Mouse (Mus musculus): Measurements from ENCODE around the gene Dazap2. TPM values are rescaled to one million over a fixed set of nuclear protein-coding genes. Genes with fewer than 3 reads are reported as not detected.
"Not testable (repeated sequence)": the region's sequence is repeated elsewhere in the genome, so short reads cannot be mapped to it uniquely, and the experiment has no call there.

The Dazap2 gene
- polyA plus RNA-seq, 1 experiment: 1,115 TPM

- Histone ChIP-seq H3K36me3 (ENCODE audit: control insufficient read depth, insufficient read depth, low read length) (peaks cover 16% of the 10 kb centered on the region), H3K27ac (ENCODE audit: control insufficient read depth, insufficient read depth, low read length) (peak overlapping the region; percentile 49), H3K4me3 (ENCODE audit: control insufficient read depth, insufficient read depth, low read length) (peak overlapping the region; percentile 66), H3K4me1 (replicated peaks; ENCODE audit: control insufficient read depth, insufficient read depth, low read length) (peaks cover 18% of the 10 kb centered on the region), H3K27me3 (ENCODE audit: control insufficient read depth, insufficient read depth, low read length) (no peaks in the 10 kb centered on the region)
- no peak for TF ChIP-seq POLR2A (IDR thresholded peaks at IDR 0.05; ENCODE audit: control insufficient read depth, extremely low read depth, insufficient read depth, low read length, poor library complexity)
- TF ChIP-seq CTCF (IDR thresholded peaks at IDR 0.05; ENCODE audit: borderline replicate concordance, control insufficient read depth, extremely low read depth, insufficient read depth, low read length, poor library complexity): no peak
- 21% methylated on average over 43 of the region's 43 CpGs for WGBS
- no peak for DNase-seq
Measured at GRCm38 (mm10) chr15:100614218-100614995, 742 bp upstream of the Dazap2 start.

- peak overlapping the region; percentile 55; the same call in 1 of the 2 replicates for H3K27ac ChIP-seq (ENCODE audit: control insufficient read depth, insufficient read depth, low read length)
- peaks cover 19% of the 10 kb centered on the region for H3K36me3 ChIP-seq (ENCODE audit: control insufficient read depth, insufficient read depth, low read length)
- H3K27me3 ChIP-seq (ENCODE audit: control insufficient read depth, insufficient read depth, low read length): no peaks in the 10 kb centered on the region
- peak overlapping the region; percentile 61 for H3K4me3 ChIP-seq (ENCODE audit: control insufficient read depth, insufficient read depth, low read length)
- TF ChIP-seq CTCF (IDR thresholded peaks at IDR 0.05; ENCODE audit: borderline replicate concordance, control insufficient read depth, extremely low read depth, insufficient read depth, low read length, poor library complexity) (no peak), POLR2A (IDR thresholded peaks at IDR 0.05; ENCODE audit: control insufficient read depth, extremely low read depth, insufficient read depth, low read length, poor library complexity) (peak; percentile 47; the same call in 1 of the 2 replicates)
- DNase-seq: peak; percentile 82
- under 1% methylated on average over 42 of the region's 43 CpGs for WGBS
- H3K4me1 ChIP-seq (replicated peaks; ENCODE audit: control insufficient read depth, insufficient read depth, low read length): peaks cover 18% of the 10 kb centered on the region
Measured at GRCm38 (mm10) chr15:100615825-100616220, 674 bp downstream of the Dazap2 start.

GRCm38 (mm10) chr15:100616221-100616620 is 1.1 kb downstream of the Dazap2 start:
- Histone ChIP-seq H3K27me3 (ENCODE audit: control insufficient read depth, insufficient read depth, low read length) (no peaks in the 10 kb centered on the region), H3K4me1 (replicated peaks; ENCODE audit: control insufficient read depth, insufficient read depth, low read length) (peaks cover 18% of the 10 kb centered on the region), H3K4me3 (ENCODE audit: control insufficient read depth, insufficient read depth, low read length) (peak overlapping the region; percentile 61), H3K27ac (ENCODE audit: control insufficient read depth, insufficient read depth, low read length) (peak overlapping the region; percentile 25; the same call in 1 of the 2 replicates), H3K36me3 (ENCODE audit: control insufficient read depth, insufficient read depth, low read length) (peaks cover 21% of the 10 kb centered on the region)
- TF ChIP-seq POLR2A (IDR thresholded peaks at IDR 0.05; ENCODE audit: control insufficient read depth, extremely low read depth, insufficient read depth, low read length, poor library complexity) (no peak), CTCF (IDR thresholded peaks at IDR 0.05; ENCODE audit: borderline replicate concordance, control insufficient read depth, extremely low read depth, insufficient read depth, low read length, poor library complexity) (no peak)
- no peak for DNase-seq
- 1% methylated on average over 19 of the region's 19 CpGs for WGBS

- no peak for DNase-seq
- Histone ChIP-seq H3K4me3 (ENCODE audit: control insufficient read depth, insufficient read depth, low read length) (no peak overlapping the region), H3K27me3 (ENCODE audit: control insufficient read depth, insufficient read depth, low read length) (no peaks in the 10 kb centered on the region), H3K36me3 (ENCODE audit: control insufficient read depth, insufficient read depth, low read length) (peaks cover 21% of the 10 kb centered on the region), H3K4me1 (replicated peaks; ENCODE audit: control insufficient read depth, insufficient read depth, low read length) (peaks cover 24% of the 10 kb centered on the region), H3K27ac (ENCODE audit: control insufficient read depth, insufficient read depth, low read length) (no peak overlapping the region)
- TF ChIP-seq POLR2A (IDR thresholded peaks at IDR 0.05; ENCODE audit: control insufficient read depth, extremely low read depth, insufficient read depth, low read length, poor library complexity) (no peak), CTCF (IDR thresholded peaks at IDR 0.05; ENCODE audit: borderline replicate concordance, control insufficient read depth, extremely low read depth, insufficient read depth, low read length, poor library complexity) (no peak)
- 65% methylated on average over 7 of the region's 7 CpGs for WGBS
Measured at GRCm38 (mm10) chr15:100619200-100619599, 4.1 kb downstream of the Dazap2 start.

GRCm38 (mm10) chr15:100621671-100622070 is 6.5 kb downstream of the Dazap2 start:
- Histone ChIP-seq H3K4me1 (replicated peaks; ENCODE audit: control insufficient read depth, insufficient read depth, low read length) (peaks cover 15% of the 10 kb centered on the region), H3K36me3 (ENCODE audit: control insufficient read depth, insufficient read depth, low read length) (peaks cover 21% of the 10 kb centered on the region)
- not testable (repeated sequence) for H3K27ac ChIP-seq (ENCODE audit: control insufficient read depth, insufficient read depth, low read length); H3K27me3 ChIP-seq (ENCODE audit: control insufficient read depth, insufficient read depth, low read length); H3K4me3 ChIP-seq (ENCODE audit: control insufficient read depth, insufficient read depth, low read length); DNase-seq
- 54% methylated on average over 9 of the region's 9 CpGs for WGBS

GRCm38 (mm10) chr15:100622164-100622563 is 7.0 kb downstream of the Dazap2 start:
- WGBS: 30% methylated on average over 7 of the region's 7 CpGs
- peaks cover 21% of the 10 kb centered on the region for H3K36me3 ChIP-seq (ENCODE audit: control insufficient read depth, insufficient read depth, low read length)

More at GRCm38 (mm10) chr15:100622164-100622563, 7.0 kb downstream of the Dazap2 start:
- no peak overlapping the region for H3K27ac ChIP-seq (ENCODE audit: control insufficient read depth, insufficient read depth, low read length)
- DNase-seq: no peak
- no peak for TF ChIP-seq CTCF (IDR thresholded peaks at IDR 0.05; ENCODE audit: borderline replicate concordance, control insufficient read depth, extremely low read depth, insufficient read depth, low read length, poor library complexity)
- TF ChIP-seq POLR2A (IDR thresholded peaks at IDR 0.05; ENCODE audit: control insufficient read depth, extremely low read depth, insufficient read depth, low read length, poor library complexity): no peak
- H3K4me3 ChIP-seq (ENCODE audit: control insufficient read depth, insufficient read depth, low read length): no peak overlapping the region
- H3K4me1 ChIP-seq (replicated peaks; ENCODE audit: control insufficient read depth, insufficient read depth, low read length): peaks cover 14% of the 10 kb centered on the region
- H3K27me3 ChIP-seq (ENCODE audit: control insufficient read depth, insufficient read depth, low read length): no peaks in the 10 kb centered on the region
